Mouse (Mus musculus) large intestine, adult 2 months (tissue): ENCODE results near the gene 1110032A03Rik. TPM values are rescaled to one million over a fixed set of nuclear protein-coding genes. Genes with fewer than 3 reads are reported as not detected.
A peak's percentile ranks its signal among the peaks of the same experiment; 100 is the strongest.

Experiments
- DNase-seq: peaks from one replicate; pipeline ENCODE4 v3.0.0-alpha.2; 2012; ENCODE audit warnings: low read depth, low spot score
- whole genome bisulfite sequencing: fragments of 180-500 bp; shearing (Covaris S2); methylation state at CpG from one replicate; pipeline ENCODE4 v1.1.7; 2018; 5-methylcytosine and 5-hydroxymethylcytosine counted together
- polyA plus RNA-seq: library from polyadenylated mRNA; depleted of rRNA; stranded (reverse); fragments of >200 nt; gene quantifications from 2 replicates; pipeline ENCODE4 v1.2.3, GENCODE M21; 2012

Gene 1110032A03Rik
- polyA plus RNA-seq, 1 experiment, result 28.4 TPM

DNA sequence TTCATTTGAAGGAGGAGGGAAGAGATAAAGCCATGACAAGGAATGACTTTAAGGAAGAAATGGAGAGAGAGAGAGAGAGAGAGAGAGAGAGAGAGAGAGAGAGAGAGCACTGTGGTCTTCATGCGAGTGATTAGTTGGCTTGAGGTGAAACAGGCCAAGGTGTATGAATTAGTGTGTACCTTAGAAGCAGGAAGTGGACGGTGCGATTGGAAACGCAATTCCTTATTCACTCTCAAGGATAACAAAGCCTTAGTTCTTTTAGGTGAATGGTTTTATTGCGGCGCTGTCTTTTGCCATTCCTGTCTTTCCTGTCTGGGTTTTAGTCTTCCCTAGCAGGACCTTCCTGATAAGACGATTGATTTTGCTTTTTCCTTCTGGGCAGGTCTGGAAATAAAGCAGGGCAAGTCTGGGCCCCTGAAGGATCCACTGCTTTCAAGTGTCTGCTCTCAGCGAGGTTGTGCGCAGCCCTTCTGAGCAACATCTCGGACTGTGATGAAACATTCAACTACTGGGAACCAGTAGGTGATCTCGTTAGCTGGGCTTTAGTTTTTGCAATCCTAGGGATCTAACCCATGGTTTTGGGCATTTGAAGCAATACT lies 941 bp upstream of the 1110032A03Rik start:
- WGBS, result 24% methylated on average over 11 of the region's 11 CpGs
- no peak for DNase-seq

DNA sequence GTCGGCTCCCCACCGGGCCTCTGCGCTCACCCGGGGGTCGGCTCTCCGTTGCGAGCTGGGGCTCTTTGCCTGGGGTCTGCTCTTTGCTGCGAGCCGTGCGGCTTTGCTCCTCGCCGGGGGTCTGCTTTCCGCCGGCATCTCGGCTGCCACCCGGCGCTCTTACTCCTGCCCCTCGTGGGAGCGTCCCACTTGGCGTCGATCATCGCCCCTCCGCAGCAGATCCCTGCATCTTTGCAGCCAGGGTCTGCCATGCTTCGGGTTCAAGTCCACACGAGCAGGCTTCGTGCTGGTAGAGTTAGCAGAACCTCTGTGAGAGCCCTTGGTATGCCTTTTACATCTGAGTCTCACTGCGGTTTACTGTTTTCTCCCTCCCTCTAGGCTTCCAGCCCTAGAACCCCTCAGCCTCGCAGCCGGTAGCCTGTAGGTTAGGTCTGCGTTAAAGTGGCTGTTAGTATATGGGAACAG lies 374 bp upstream of the 1110032A03Rik start:
- WGBS, result under 1% methylated on average over 30 of the region's 30 CpGs
- no peak for DNase-seq

GRCm38 (mm10) chr9:50774026-50774462 lies 1.3 kb downstream of the 1110032A03Rik start:
- 34% methylated on average over 4 of the region's 4 CpGs for WGBS
- no peak for DNase-seq

DNA sequence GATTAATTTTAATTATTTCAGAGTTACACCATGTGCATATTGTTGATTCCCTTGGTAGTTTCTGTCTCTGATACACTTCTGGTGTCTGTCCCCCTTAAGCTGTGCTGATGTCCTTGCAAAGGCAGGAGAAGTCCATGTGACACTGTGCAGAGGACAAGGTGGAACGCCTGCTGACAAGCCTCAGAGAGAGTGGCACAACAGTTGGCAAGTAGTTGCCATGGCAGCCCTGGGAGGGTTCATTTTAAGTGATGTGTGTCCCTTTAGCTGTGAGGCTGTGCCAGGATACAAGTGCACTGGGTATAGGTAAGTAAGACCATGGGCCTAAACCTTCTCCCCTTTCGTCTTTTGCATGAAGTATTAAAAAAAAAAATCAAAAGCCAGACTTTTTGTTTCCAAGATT lies 5.3 kb downstream of the 1110032A03Rik start:
- WGBS, result 91% methylated on average over 2 of the region's 2 CpGs
- no peak for DNase-seq

- 1% methylated on average over 59 of the region's 59 CpGs for WGBS
- DNase-seq, result peak; percentile 99
Observed at GRCm38 (mm10) chr9:50768107-50769002, 7.0 kb downstream of the 1110032A03Rik start, which contains the start of gene Fdxacb1. Gene Fdxacb1 (plus strand): TSS chr9:50768236.

DNA sequence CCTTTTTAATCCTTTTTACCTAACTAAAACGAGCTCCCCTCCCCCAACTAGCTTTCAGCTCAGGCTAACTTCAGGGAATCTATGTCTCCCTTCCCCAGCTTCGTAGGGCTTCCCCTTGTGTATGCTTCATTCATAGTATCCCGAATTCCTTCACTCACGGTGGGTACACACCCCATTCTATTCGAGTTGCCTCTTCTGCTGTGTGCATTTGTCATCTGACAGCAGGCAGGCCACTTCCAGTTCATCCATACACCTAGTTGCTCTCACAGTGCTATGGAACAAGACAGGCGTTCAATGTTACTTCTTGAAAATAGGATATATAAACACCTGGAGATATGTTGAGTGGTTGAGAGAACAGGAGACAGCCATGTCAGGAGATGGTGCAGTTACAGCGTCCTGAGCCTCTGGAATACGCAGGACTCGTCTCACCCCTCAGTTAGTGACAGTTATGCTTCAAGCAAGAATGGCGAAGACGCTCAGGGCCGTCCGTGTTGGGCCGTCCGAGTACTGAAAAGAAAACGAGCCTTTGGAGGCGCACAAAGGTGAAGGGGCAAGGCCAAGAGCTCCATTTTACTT lies 7.7 kb downstream of the 1110032A03Rik start:
- no peak for DNase-seq
- 2% methylated on average over 17 of the region's 17 CpGs for WGBS

- WGBS, result 66% methylated on average over 1 of the region's 1 CpGs
- DNase-seq, result no peak
Observed at GRCm38 (mm10) chr9:50763331-50763730, 12.0 kb downstream of the 1110032A03Rik start.

DNA sequence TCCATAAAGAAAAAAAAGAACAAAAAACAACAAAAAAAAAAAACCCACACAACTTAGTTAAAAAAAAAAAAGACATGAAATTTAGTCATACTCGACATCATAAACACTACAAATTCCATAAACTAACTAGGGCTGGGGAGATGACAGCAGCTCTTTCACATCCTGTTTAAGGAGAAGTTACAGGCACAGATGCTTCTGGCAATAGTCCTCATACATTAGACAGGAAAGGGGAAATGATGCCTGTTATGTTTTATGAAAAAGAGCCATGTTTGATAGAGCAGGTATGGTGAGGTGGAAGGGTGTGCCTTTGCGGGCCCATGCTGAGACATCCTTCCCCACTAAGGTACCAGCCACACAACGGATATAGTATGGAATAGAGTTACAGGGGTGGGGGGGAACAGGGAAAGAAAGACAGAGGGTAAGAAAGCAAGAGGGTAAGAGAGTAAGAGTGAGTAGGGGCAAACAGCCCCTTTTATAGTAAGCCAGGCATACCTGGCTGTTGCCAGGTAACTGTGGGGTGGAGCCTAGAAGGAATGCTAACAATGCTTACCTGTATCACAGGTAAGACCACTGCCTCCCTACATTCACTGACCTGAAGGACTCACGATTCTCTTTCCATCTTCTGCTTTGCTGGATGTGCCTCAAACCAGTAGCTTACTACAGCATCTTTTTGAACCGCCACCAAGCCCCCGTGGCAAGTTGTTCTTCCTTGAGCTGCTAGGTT lies 13.6 kb downstream of the 1110032A03Rik start:
- DNase-seq, result no peak

GRCm38 (mm10) chr9:50756711-50757110 lies 18.6 kb downstream of the 1110032A03Rik start:
- 78% methylated on average over 5 of the region's 5 CpGs for WGBS
- no peak for DNase-seq

More for the DNA sequence above, 13.6 kb downstream of the 1110032A03Rik start:
- 42% methylated on average over 6 of the region's 6 CpGs for whole genome bisulfite sequencing

DNA sequence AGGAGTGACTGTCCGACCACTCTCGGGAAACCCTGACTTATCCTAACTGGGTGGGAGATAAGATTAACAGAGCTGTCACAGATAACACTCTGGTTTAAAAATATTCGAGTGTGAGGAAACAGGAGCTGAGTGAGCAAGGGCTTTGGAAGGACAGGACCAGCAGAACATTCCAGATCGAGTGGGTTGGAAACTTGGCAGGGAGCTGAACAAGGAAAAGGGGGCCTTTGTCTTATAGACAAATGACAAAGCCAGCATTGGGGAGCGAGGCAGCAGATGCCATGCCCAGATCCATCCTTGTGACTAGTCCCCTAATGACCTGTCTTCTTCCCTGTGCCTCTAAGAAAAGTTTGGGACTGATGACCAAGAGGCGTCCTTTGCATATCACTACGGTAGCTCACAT lies 21.4 kb downstream of the 1110032A03Rik start:
- 47% methylated on average over 7 of the region's 7 CpGs for WGBS

DNA sequence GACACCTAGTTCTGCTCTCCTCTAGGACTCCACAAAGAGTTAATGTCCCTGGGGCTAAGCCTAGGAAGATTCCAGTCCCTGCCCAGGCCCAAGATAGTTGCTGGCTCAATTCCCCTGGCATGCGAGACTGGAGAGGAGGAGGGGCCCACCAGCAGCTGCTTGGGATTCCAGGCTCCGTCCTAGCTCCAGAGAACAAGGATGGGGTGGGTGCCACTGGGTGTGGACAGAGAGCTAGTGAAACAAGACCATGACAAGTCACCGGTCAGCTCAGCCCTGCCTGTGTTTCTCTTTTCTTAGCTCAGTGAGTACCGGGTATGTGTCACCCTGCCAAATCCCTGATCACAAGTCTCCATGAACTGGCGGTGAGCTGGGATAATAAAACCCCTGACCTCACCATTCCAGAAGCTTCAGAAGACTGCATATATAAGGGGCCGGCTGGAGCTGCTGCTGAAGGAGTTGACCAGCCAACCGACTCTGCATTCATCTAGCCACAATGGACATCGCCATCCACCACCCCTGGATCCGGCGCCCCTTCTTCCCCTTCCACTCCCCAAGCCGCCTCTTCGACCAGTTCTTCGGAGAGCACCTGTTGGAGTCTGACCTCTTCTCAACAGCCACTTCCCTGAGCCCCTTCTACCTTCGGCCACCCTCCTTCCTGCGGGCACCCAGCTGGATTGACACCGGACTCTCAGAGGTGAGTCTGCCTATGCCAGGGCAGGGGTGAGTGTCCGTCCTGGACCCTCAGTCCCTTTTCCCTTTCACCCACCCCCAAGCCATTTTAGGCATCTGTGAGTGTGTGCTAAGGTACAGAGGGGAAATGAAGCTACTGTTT lies 22.3 kb downstream of the 1110032A03Rik start:
- DNase-seq, result no peak
- 47% methylated on average over 17 of the region's 17 CpGs for WGBS

More for the DNA sequence above, 21.4 kb downstream of the 1110032A03Rik start:
- DNase-seq, result no peak

DNA sequence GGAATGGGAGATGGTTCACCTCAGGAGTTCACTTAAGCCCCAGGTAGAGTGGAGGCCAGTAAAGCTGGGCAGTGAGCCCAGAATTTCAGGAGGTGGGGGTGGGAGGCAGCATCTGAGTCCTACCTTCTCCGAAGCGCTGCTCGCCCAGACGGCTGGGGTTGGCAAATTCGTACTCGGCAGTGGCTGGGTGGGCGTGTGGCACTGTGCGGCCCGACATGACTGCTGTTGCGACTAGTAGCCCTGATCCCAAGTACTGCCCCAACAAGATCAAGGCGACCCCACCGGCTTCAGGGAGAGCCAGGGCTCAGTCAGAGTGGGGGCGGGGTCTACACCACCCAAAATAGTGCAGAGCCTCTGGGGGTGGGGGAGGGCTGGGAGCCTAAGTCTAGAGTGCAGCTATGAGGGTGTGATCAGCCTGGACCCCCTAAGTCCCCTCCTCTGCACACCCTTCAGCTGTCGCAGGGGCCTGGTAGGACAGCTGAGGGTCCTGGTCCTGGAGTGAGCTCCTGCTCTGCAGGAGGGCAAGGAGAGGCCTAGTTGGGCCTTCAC lies 23.2 kb downstream of the 1110032A03Rik start, which contains the start of gene Hspb2:
Hspb2 (minus strand) TSS at position 301 of the 549 bp plus-strand sequence.
- 75% methylated on average over 14 of the region's 14 CpGs for WGBS
- no peak for DNase-seq

DNA sequence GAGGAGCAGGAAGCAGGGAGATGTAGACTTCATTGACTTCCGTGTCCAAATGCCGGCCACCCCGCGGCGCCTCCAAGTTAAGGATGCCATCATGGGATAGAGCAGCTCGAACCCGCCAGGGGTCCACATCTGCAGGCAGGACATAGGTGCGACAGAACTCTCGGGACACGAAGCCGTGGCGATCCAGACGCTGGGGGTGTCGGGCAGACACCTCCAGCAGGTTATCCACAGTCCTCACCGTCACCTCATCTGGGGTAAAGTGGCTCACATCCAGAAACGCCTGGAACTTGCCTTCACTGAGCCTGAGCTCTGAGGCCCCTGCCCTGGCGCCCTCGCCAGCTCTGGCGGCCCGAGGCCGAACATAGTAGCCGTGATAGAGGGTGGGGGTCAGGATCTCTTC lies 24.0 kb downstream of the 1110032A03Rik start, which contains the start of gene Cryab:
Cryab (plus strand) TSS at position 3 of the 400 bp plus-strand sequence.
- WGBS, result 80% methylated on average over 22 of the region's 22 CpGs
- no peak for DNase-seq

DNA sequence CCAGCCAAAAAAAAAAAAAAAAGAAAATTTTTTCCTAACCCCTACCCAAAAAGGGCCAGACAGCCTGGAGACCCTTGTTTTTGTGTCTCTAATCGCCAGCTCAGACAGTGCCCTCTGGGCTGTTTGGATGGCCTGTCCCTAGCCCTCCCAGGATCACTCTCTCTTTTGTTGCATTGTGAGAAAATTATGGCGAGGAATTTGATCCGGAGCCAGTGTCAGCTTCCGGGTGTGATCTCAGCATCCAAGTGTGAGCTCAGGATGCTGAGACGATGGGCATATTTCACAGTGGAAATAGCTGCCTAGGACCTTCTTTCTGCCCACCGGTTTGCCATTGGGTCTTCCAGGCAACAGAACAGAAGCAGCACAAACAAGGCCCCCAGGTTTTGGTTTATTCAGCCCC lies 24.6 kb downstream of the 1110032A03Rik start:
- WGBS, result 62% methylated on average over 6 of the region's 6 CpGs
- no peak for DNase-seq

GRCm38 (mm10) chr9:50746214-50746677 lies 29.1 kb downstream of the 1110032A03Rik start, which contains the start of gene 2310030G06Rik:
Gene 2310030G06Rik (minus strand): TSS chr9:50746536.
- 9% methylated on average over 19 of the region's 19 CpGs for WGBS

DNA sequence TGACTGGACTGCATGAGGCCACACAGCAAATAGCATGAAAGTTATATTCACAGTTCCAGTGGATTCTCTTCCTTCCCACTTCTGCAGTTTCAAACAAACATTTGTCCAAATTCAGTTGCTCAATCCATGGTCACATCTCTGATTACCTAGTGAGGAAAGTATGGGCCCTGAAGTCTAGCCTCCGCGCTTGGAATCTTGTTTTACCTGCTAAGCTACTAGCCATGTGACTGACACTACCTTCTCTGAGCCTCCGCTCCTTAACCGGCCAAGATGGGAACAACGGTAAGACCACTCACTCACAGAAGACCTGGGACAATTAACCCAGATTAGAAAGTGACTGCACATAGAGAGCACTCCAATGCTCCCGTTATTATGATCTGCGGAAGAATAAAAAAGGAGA lies 29.5 kb downstream of the 1110032A03Rik start:
- WGBS, result 16% methylated on average over 7 of the region's 7 CpGs
- DNase-seq, result no peak

More at GRCm38 (mm10) chr9:50746214-50746677, 29.1 kb downstream of the 1110032A03Rik start, which contains the start of gene 2310030G06Rik:
- DNase-seq, result peak; percentile 70

GRCm38 (mm10) chr9:50742744-50743143 lies 32.6 kb downstream of the 1110032A03Rik start:
- 75% methylated on average over 2 of the region's 2 CpGs for WGBS
- DNase-seq, result no peak

DNA sequence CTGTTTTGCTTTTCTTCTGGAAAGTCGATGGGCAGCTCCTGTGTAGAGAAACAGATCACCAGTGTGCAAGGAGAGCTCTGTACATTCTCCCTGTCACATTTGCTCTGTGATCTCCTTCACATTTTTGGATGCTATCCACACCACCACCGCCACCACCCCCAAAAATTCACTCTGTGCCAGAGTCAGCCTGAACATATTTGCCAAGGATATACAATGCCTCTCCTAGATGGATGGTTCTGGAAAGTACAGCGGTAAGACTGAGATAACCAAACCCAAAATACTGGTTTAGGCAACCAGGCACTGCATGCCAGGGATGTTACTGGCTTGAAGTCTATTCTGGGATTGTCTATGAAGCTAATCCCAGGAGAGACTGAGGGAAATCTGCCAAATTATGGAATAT lies 33.1 kb downstream of the 1110032A03Rik start:
- DNase-seq, result no peak
- 76% methylated on average over 3 of the region's 3 CpGs for WGBS
